Mouse (Mus musculus) midbrain, embryonic 14.5 days (tissue): Measurements from ENCODE around the gene Vmn1r5. TPM values are rescaled to one million over a fixed set of nuclear protein-coding genes. Genes with fewer than 3 reads are reported as not detected.
"Not testable (repeated sequence)": the region's sequence is repeated elsewhere in the genome, so short reads cannot be mapped to it uniquely, and the experiment has no call there.

Experiments
- ATAC-seq: fragments of 200-750 bp; cut with Nextera tagmentation; 2 replicates; pipeline ENCODE4 v1.8.0; 2017; ENCODE audit warnings: moderate number of reproducible peaks, moderate library complexity; ENCODE audit not compliant: low FRiP score, low TSS enrichment
- DNase-seq: peaks from one replicate; pipeline ENCODE4 v3.0.0-alpha.2; 2015
- H3K27ac ChIP-seq: fragments of 300-500 bp; sonication (generic); replicated peaks from 2 replicates; pipeline ENCODE4 v1.5.1; 2014; ENCODE audit warnings: mild to moderate bottlenecking, low read depth, low read length, moderate library complexity
- H3K27me3 ChIP-seq: fragments of 300-500 bp; sonication (generic); 2 replicates; pipeline ENCODE4 v1.6.1; 2014; ENCODE audit warnings: low read length, control low read depth, mixed read lengths; ENCODE audit not compliant: control insufficient read depth, insufficient read depth
- H3K36me3 ChIP-seq: fragments of 300-500 bp; sonication (generic); 2 replicates; pipeline ENCODE4 v1.6.1; 2014; ENCODE audit warnings: low read length, control low read depth; ENCODE audit not compliant: control insufficient read depth, insufficient read depth
- H3K4me1 ChIP-seq: fragments of 300-500 bp; sonication (generic); 2 replicates; pipeline ENCODE4 v1.6.1; 2014; ENCODE audit warnings: mild to moderate bottlenecking, antibody characterized with exemption, low read length, control low read depth; ENCODE audit not compliant: control insufficient read depth, insufficient read depth
- H3K4me2 ChIP-seq: fragments of 300-500 bp; sonication (generic); 2 replicates; pipeline ENCODE4 v1.6.1; 2014; ENCODE audit warnings: mild to moderate bottlenecking, low read length, moderate library complexity
- H3K4me3 ChIP-seq: fragments of 300-500 bp; sonication (generic); replicated peaks from 2 replicates; pipeline ENCODE4 v1.5.1; 2014; ENCODE audit warnings: low read depth, low read length
- H3K9ac ChIP-seq: fragments of 300-500 bp; sonication (generic); replicated peaks from 2 replicates; pipeline ENCODE4 v1.6.1; 2014; ENCODE audit warnings: mild to moderate bottlenecking, low read length, moderate library complexity
- H3K9me3 ChIP-seq: fragments of 300-500 bp; sonication (generic); 2 replicates; pipeline ENCODE4 v1.6.1; 2016; ENCODE audit warnings: low read length, control low read depth, mixed read lengths; ENCODE audit not compliant: control insufficient read depth
- WGBS: fragments of 180-500 bp; shearing (Covaris S2); extraction: QIAGEN DNeasy Blood & Tissue Kit; methylation state at CpG from one replicate; pipeline ENCODE4 v1.1.7; 2014; 5-methylcytosine and 5-hydroxymethylcytosine counted together
- polyA plus RNA-seq: library from polyadenylated mRNA; unstranded; fragments of >200 nt; fragmentation: Nextera tagmentation; extraction: Ambion mirVana; gene quantifications from 2 replicates; pipeline ENCODE4 v1.2.1, GENCODE M21; 2014

Vmn1r5 gene
- polyA plus RNA-seq, 1 experiment from 2014 or later = not detected

DNA sequence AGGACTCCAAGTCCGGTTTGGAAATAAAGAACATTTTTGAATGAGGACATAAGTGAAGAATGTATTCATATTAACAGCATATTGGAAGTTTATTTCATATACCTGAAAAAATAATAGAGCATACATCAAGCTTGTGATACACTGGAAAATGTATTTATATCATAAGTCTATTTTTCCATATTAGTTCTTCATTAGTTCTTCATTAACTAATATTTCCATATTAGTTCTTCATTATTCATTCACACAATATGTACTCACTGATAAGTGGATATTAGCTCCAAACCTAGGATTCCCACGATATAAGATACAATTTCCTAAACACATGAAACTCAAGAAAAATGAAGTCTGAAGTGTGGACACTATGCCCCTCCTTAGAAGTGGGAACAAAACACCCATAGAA lies 55.2 kb downstream of the Vmn1r5 start, which contains the start of gene Vmn1r7:
Gene Vmn1r7 (minus strand): TSS at position 101 of the 400 bp plus-strand sequence.
- H3K27ac ChIP-seq, H3K4me1 ChIP-seq, H3K36me3 ChIP-seq, H3K4me2 ChIP-seq, H3K27me3 ChIP-seq, DNase-seq, ATAC-seq, H3K4me3 ChIP-seq, H3K9me3 ChIP-seq, H3K9ac ChIP-seq: not testable (repeated sequence)
- WGBS = 94% methylated on average over 2 of the region's 2 CpGs

DNA sequence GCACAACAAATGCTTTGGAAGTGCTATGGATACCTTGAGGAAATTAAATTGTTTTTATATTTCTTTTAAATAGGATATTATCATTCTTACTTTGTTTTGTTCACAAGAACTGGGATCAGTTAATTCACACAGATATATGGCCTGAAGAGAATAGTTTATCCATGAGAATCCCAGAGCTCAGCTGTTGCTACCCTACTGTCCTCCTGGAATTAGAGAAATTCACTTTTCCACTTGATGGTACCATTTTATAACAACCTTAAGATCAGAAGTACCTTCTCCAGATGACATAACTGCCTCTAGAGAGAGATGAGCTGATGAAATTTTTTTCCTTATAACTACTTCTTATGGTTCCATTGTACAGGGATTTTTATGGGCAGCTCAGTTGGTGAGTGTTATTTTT lies 61.9 kb downstream of the Vmn1r5 start, which contains the start of gene Vmn1r8:
Gene Vmn1r8 (plus strand): TSS at position 301 of the 400 bp plus-strand sequence.
- Histone ChIP-seq H3K9me3 (no peaks in the 10 kb centered on the region), H3K4me1 (no peaks in the 10 kb centered on the region), H3K4me3 (no peak within 1 kb of the TSS), H3K4me2 (no peak within 1 kb of the TSS), H3K9ac (no peak within 1 kb of the TSS), H3K27ac (no peak within 1 kb of the TSS), H3K36me3 (no peaks in the 10 kb centered on the region), H3K27me3 (no peaks in the 10 kb centered on the region)
- ATAC-seq (no peak), DNase-seq (no peak)

DNA sequence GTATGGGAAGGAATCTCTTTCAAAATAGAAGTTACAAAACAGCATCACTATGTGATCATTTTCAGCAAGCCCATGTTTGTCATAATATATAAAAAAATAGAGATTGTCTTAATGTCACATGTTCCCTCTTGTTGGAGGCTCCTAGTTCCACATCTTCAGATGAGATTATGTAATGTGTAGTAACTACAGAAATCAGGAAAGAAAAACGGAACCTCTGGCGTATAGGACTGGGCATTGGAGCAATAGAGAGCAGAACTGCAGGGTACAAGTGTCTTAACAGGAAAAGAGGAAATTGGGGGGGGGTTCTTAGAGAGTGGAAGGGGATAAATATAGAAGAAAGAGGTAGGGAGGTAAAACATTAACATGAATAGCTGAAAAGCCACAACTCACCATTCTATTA lies 64.6 kb downstream of the Vmn1r5 start:
- H3K4me3 ChIP-seq = no peak overlapping the region
- DNase-seq = no peak
- no peaks in the 10 kb centered on the region for H3K27me3 ChIP-seq
- no peak overlapping the region for H3K9ac ChIP-seq
- no peak for ATAC-seq
- H3K27ac ChIP-seq = no peak overlapping the region
- 89% methylated on average over 2 of the region's 2 CpGs for WGBS
- H3K36me3 ChIP-seq = no peaks in the 10 kb centered on the region
- H3K4me2 ChIP-seq = no peak overlapping the region
- no peaks in the 10 kb centered on the region for H3K9me3 ChIP-seq
- H3K4me1 ChIP-seq = no peaks in the 10 kb centered on the region

Other genes starting within 250 kb of the Vmn1r5 start
- gene Kbtbd2, start 172.5 kb upstream of the Vmn1r5 start, polyA plus RNA-seq = 28.8 and 31.0 TPM in 2 replicates
- 13.9 and 24.9 TPM in 2 replicates for gene Fkbp9, start 138.2 kb upstream of the Vmn1r5 start, polyA plus RNA-seq
- 198 and 204 TPM in 2 replicates for gene Nt5c3, start 46.3 kb upstream of the Vmn1r5 start, polyA plus RNA-seq
- 0.46 and 0.93 TPM in 2 replicates for gene Vmn1r4, start 46.3 kb upstream of the Vmn1r5 start, polyA plus RNA-seq
- not detected in 2 replicates for gene Vmn1r6, start 27.0 kb downstream of the Vmn1r5 start, polyA plus RNA-seq
- not detected in 2 replicates for gene Vmn1r7, start 55.1 kb downstream of the Vmn1r5 start, polyA plus RNA-seq
- gene Vmn1r8, start 62.0 kb downstream of the Vmn1r5 start, polyA plus RNA-seq = not detected in 2 replicates
- not detected in 2 replicates for gene Vmn1r9, start 96.5 kb downstream of the Vmn1r5 start, polyA plus RNA-seq
- not detected in 2 replicates for gene Vmn1r10, start 139.2 kb downstream of the Vmn1r5 start, polyA plus RNA-seq
- gene Vmn1r11, start 163.2 kb downstream of the Vmn1r5 start, polyA plus RNA-seq = not detected in 2 replicates
- not detected in 2 replicates for gene Vmn1r12, start 186.6 kb downstream of the Vmn1r5 start, polyA plus RNA-seq
- gene Vmn1r13, start 233.0 kb downstream of the Vmn1r5 start, polyA plus RNA-seq = not detected in 2 replicates